Mouse (Mus musculus) hindbrain, embryonic 14.5 days (tissue): Measurements from ENCODE around the gene Fam110a. TPM values are rescaled to one million over a fixed set of nuclear protein-coding genes. Genes with fewer than 3 reads are reported as not detected.

Experiments
- ATAC-seq: fragments of 200-750 bp; cut with Nextera tagmentation; 2 replicates; pipeline ENCODE4 v1.8.0; 2017; ENCODE audit warnings: moderate number of reproducible peaks, mild to moderate bottlenecking, moderate TSS enrichment, moderate library complexity; ENCODE audit not compliant: low FRiP score
- DNase-seq: peaks from one replicate; pipeline ENCODE4 v3.0.0-alpha.2; 2015; ENCODE audit warnings: low spot score
- H3K27ac ChIP-seq: fragments of 300-500 bp; sonication (generic); 2 replicates; pipeline ENCODE4 v1.5.1; 2014; ENCODE audit warnings: mild to moderate bottlenecking, moderate library complexity
- H3K27me3 ChIP-seq: fragments of 300-500 bp; sonication (generic); 2 replicates; pipeline ENCODE4 v1.6.1; 2014; ENCODE audit warnings: mild to moderate bottlenecking, low read length, mixed read lengths; ENCODE audit not compliant: control insufficient read depth, insufficient read depth
- H3K36me3 ChIP-seq: fragments of 300-500 bp; sonication (generic); replicated peaks from 2 replicates; pipeline ENCODE4 v1.6.1; 2014; ENCODE audit not compliant: control insufficient read depth, insufficient read depth
- H3K4me1 ChIP-seq: fragments of 300-500 bp; sonication (generic); replicated peaks from 2 replicates; pipeline ENCODE4 v1.6.1; 2014; ENCODE audit warnings: antibody characterized with exemption, low read length, mixed read lengths; ENCODE audit not compliant: control insufficient read depth, insufficient read depth
- H3K4me2 ChIP-seq: fragments of 300-500 bp; sonication (generic); replicated peaks from 2 replicates; pipeline ENCODE4 v1.6.1; 2014; ENCODE audit warnings: mild to moderate bottlenecking, moderate library complexity
- H3K4me3 ChIP-seq: fragments of 300-500 bp; sonication (generic); replicated peaks from 2 replicates; pipeline ENCODE4 v1.5.1; 2014; ENCODE audit warnings: mild to moderate bottlenecking, low read length
- H3K9ac ChIP-seq: fragments of 300-500 bp; sonication (generic); 2 replicates; pipeline ENCODE4 v1.6.1; 2014
- H3K9me3 ChIP-seq: fragments of 300-500 bp; sonication (generic); 2 replicates; pipeline ENCODE4 v1.6.1; 2016; ENCODE audit warnings: low read length; ENCODE audit not compliant: control insufficient read depth
- WGBS: fragments of 180-500 bp; shearing (Covaris S2); extraction: QIAGEN DNeasy Blood & Tissue Kit; methylation state at CpG from one replicate; pipeline ENCODE4 v1.1.7; 2014; 5-methylcytosine and 5-hydroxymethylcytosine counted together
- polyA plus RNA-seq: library from polyadenylated mRNA; unstranded; fragments of >200 nt; fragmentation: Nextera tagmentation; extraction: Ambion mirVana; gene quantifications from 2 replicates; pipeline ENCODE4 v1.2.1, GENCODE M21; 2014

Gene Fam110a
- polyA plus RNA-seq, 1 experiment from 2014 or later: 42.7 TPM

- Histone ChIP-seq H3K36me3 (no peaks in the 10 kb centered on the region), H3K27me3 (no peaks in the 10 kb centered on the region), H3K4me2 (no peak overlapping the region), H3K4me1 (no peaks in the 10 kb centered on the region; the same call in 1 of the 2 replicates), H3K4me3 (no peak overlapping the region), H3K9me3 (no peaks in the 10 kb centered on the region), H3K9ac (no peak overlapping the region), H3K27ac (no peak overlapping the region)
- DNase-seq (no peak), ATAC-seq (no peak)
- WGBS: 64% methylated on average over 2 of the region's 2 CpGs
Observed at GRCm38 (mm10) chr2:151988978-151989377, 9.0 kb upstream of the Fam110a start.

- Histone ChIP-seq H3K4me2 (no peak overlapping the region), H3K36me3 (no peaks in the 10 kb centered on the region), H3K4me3 (no peak overlapping the region), H3K27ac (no peak overlapping the region), H3K9me3 (no peaks in the 10 kb centered on the region), H3K27me3 (no peaks in the 10 kb centered on the region), H3K4me1 (no peaks in the 10 kb centered on the region; the same call in 1 of the 2 replicates), H3K9ac (no peak overlapping the region)
- WGBS: 89% methylated on average over 8 of the region's 8 CpGs
- ATAC-seq (no peak), DNase-seq (no peak)
Observed at GRCm38 (mm10) chr2:151986958-151987357, 6.9 kb upstream of the Fam110a start.

GRCm38 (mm10) chr2:151985426-151986172, 5.6 kb upstream of the Fam110a start:
- H3K4me2 ChIP-seq: no peak overlapping the region
- DNase-seq: no peak
- H3K9ac ChIP-seq: no peak overlapping the region
- H3K4me3 ChIP-seq: no peak overlapping the region
- H3K27ac ChIP-seq: no peak overlapping the region
- H3K27me3 ChIP-seq: no peaks in the 10 kb centered on the region
- no peaks in the 10 kb centered on the region for H3K36me3 ChIP-seq
- no peaks in the 10 kb centered on the region for H3K9me3 ChIP-seq
- 71% methylated on average over 7 of the region's 7 CpGs for WGBS
- no peak for ATAC-seq
- peaks cover 3% of the 10 kb centered on the region; the same call in 1 of the 2 replicates for H3K4me1 ChIP-seq

- ATAC-seq (no peak), DNase-seq (no peak)
- Histone ChIP-seq H3K4me2 (no peak overlapping the region), H3K36me3 (no peaks in the 10 kb centered on the region), H3K9me3 (no peaks in the 10 kb centered on the region), H3K27ac (no peak overlapping the region), H3K4me1 (peaks cover 13% of the 10 kb centered on the region), H3K9ac (no peak overlapping the region), H3K4me3 (no peak overlapping the region), H3K27me3 (no peaks in the 10 kb centered on the region)
- 71% methylated on average over 9 of the region's 9 CpGs for WGBS
Observed at GRCm38 (mm10) chr2:151984019-151984418, 4.0 kb upstream of the Fam110a start.

GRCm38 (mm10) chr2:151982476-151982875, 2.5 kb upstream of the Fam110a start:
- Histone ChIP-seq H3K27ac (no peak overlapping the region), H3K9ac (no peak overlapping the region), H3K27me3 (no peaks in the 10 kb centered on the region), H3K36me3 (no peaks in the 10 kb centered on the region), H3K4me2 (no peak overlapping the region), H3K9me3 (no peaks in the 10 kb centered on the region), H3K4me1 (peaks cover 16% of the 10 kb centered on the region), H3K4me3 (no peak overlapping the region)
- ATAC-seq: no peak
- no peak for DNase-seq

GRCm38 (mm10) chr2:151981268-151981667, 1.2 kb upstream of the Fam110a start:
- Histone ChIP-seq H3K36me3 (no peaks in the 10 kb centered on the region), H3K27ac (no peak overlapping the region), H3K4me2 (no peak overlapping the region), H3K27me3 (no peaks in the 10 kb centered on the region), H3K9ac (no peak overlapping the region), H3K4me1 (peaks cover 16% of the 10 kb centered on the region), H3K4me3 (no peak overlapping the region), H3K9me3 (no peaks in the 10 kb centered on the region)
- 79% methylated on average over 6 of the region's 6 CpGs for WGBS
- DNase-seq (no peak), ATAC-seq (no peak)

- no peaks in the 10 kb centered on the region for H3K9me3 ChIP-seq
- peak overlapping the region; percentile 62 for H3K4me3 ChIP-seq
- H3K36me3 ChIP-seq: no peaks in the 10 kb centered on the region
- peak overlapping the region; percentile 55; the same call in 1 of the 2 replicates for H3K27ac ChIP-seq
- H3K4me1 ChIP-seq: peaks cover 16% of the 10 kb centered on the region
- 41% methylated on average over 3 of the region's 3 CpGs for WGBS
- H3K4me2 ChIP-seq: peak overlapping the region; percentile 95
- peak overlapping the region; percentile 68; the same call in 1 of the 2 replicates for H3K9ac ChIP-seq
- ATAC-seq: no peak
- no peak for DNase-seq
- no peaks in the 10 kb centered on the region for H3K27me3 ChIP-seq
Observed at GRCm38 (mm10) chr2:151980355-151980693, 305 bp upstream of the Fam110a start.

GRCm38 (mm10) chr2:151978494-151978893, 1.5 kb downstream of the Fam110a start:
- Histone ChIP-seq H3K4me1 (peaks cover 24% of the 10 kb centered on the region), H3K4me3 (no peak overlapping the region)
- 63% methylated on average over 6 of the region's 6 CpGs for WGBS

GRCm38 (mm10) chr2:151977689-151978440, 2.2 kb downstream of the Fam110a start:
- H3K4me1 ChIP-seq: peaks cover 30% of the 10 kb centered on the region
- H3K36me3 ChIP-seq: no peaks in the 10 kb centered on the region
- H3K9me3 ChIP-seq: no peaks in the 10 kb centered on the region
- 73% methylated on average over 4 of the region's 4 CpGs for WGBS
- no peak for ATAC-seq
- DNase-seq: no peak
- H3K9ac ChIP-seq: no peak overlapping the region
- H3K4me3 ChIP-seq: no peak overlapping the region
- no peak overlapping the region for H3K27ac ChIP-seq
- H3K27me3 ChIP-seq: no peaks in the 10 kb centered on the region
- no peak overlapping the region for H3K4me2 ChIP-seq

More at GRCm38 (mm10) chr2:151978494-151978893, 1.5 kb downstream of the Fam110a start:
- no peak for ATAC-seq
- no peaks in the 10 kb centered on the region for H3K27me3 ChIP-seq
- H3K36me3 ChIP-seq: no peaks in the 10 kb centered on the region
- H3K9ac ChIP-seq: no peak overlapping the region
- DNase-seq: no peak
- H3K4me2 ChIP-seq: peak overlapping the region; percentile 95; the same call in 1 of the 2 replicates
- H3K27ac ChIP-seq: no peak overlapping the region
- H3K9me3 ChIP-seq: no peaks in the 10 kb centered on the region
